Mouse (Mus musculus) intestine, postnatal 0 days (tissue): ENCODE results near the gene Fam243. TPM values are rescaled to one million over a fixed set of nuclear protein-coding genes. Genes with fewer than 3 reads are reported as not detected.

ENCODE experiments used
- ATAC-seq: fragments of 200-750 bp; cut with Nextera tagmentation; 2 replicates; pipeline ENCODE4 v1.8.0; 2017; ENCODE audit warnings: mild to moderate bottlenecking, moderate TSS enrichment, moderate library complexity
- H3K27ac ChIP-seq: fragments of 300-500 bp; sonication (generic); 2 replicates; pipeline ENCODE4 v1.5.1; 2014; ENCODE audit warnings: mild to moderate bottlenecking, low read depth, low read length, moderate library complexity
- H3K27me3 ChIP-seq: fragments of 300-500 bp; sonication (generic); replicated peaks from 2 replicates; pipeline ENCODE4 v1.6.1; 2014; ENCODE audit warnings: low read length, mixed read lengths; ENCODE audit not compliant: control insufficient read depth, insufficient read depth
- H3K36me3 ChIP-seq: fragments of 300-500 bp; sonication (generic); 2 replicates; pipeline ENCODE4 v1.6.1; 2014; ENCODE audit warnings: mild to moderate bottlenecking, moderate library complexity; ENCODE audit not compliant: control insufficient read depth, insufficient read depth
- H3K4me1 ChIP-seq: fragments of 300-500 bp; sonication (generic); replicated peaks from 2 replicates; pipeline ENCODE4 v1.6.1; 2014; ENCODE audit warnings: antibody characterized with exemption, low read length, mixed read lengths; ENCODE audit not compliant: control insufficient read depth, insufficient read depth
- H3K4me2 ChIP-seq: fragments of 300-500 bp; sonication (generic); replicated peaks from 2 replicates; pipeline ENCODE4 v1.6.1; 2014; ENCODE audit warnings: low read depth, mild to moderate bottlenecking, moderate library complexity
- H3K4me3 ChIP-seq: fragments of 300-500 bp; sonication (generic); 2 replicates; pipeline ENCODE4 v1.5.1; 2014; ENCODE audit warnings: low read depth, low read length
- H3K9ac ChIP-seq: fragments of 300-500 bp; sonication (generic); 2 replicates; pipeline ENCODE4 v1.6.1; 2014; ENCODE audit warnings: mild to moderate bottlenecking, low read depth, low read length
- H3K9me3 ChIP-seq: fragments of 300-500 bp; sonication (generic); 2 replicates; pipeline ENCODE4 v1.6.1; 2016; ENCODE audit warnings: mixed run types; ENCODE audit not compliant: control insufficient read depth
- CTCF ChIP-seq: sonication (generic); IDR thresholded peaks from 2 replicates; pipeline ENCODE4 v1.5.1; 2016; ENCODE audit warnings: low read depth, mild to moderate bottlenecking, control low read depth, antibody characterized with exemption, moderate library complexity
- WGBS: fragments of 180-500 bp; shearing (Covaris S2); extraction: QIAGEN DNeasy Blood & Tissue Kit; methylation state at CpG from one replicate; pipeline ENCODE4 v1.1.7; 2014; 5-methylcytosine and 5-hydroxymethylcytosine counted together
- polyA plus RNA-seq: library from polyadenylated mRNA; unstranded; fragments of >200 nt; fragmentation: Nextera tagmentation; extraction: Ambion mirVana; gene quantifications from 2 replicates; pipeline ENCODE4 v1.2.1, GENCODE M21; 2015

Gene Fam243
- polyA plus RNA-seq, 1 experiment from 2014 or later: not detected

DNA sequence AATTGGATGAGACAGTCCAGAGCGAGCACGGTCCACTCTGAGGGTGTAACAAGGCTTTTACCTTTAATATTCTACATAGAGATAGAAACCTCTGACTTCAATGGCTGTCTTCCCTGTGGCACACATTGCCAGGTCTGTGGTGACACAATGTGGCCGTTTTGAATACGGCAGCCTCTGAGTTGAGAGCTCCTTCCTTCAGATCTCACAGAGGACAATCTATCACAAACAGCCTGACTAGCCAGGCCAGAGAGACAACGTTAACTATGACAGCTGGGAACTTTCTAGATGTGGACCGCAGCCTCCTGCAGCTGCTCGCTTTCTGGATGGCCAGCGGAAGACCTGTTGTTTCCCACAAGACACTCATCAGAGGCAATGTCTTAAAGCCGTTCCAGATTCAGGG lies 32.5 kb downstream of the Fam243 start:
- Histone ChIP-seq H3K4me2 (no peak overlapping the region), H3K9ac (no peak overlapping the region), H3K4me1 (no peaks in the 10 kb centered on the region), H3K27me3 (no peaks in the 10 kb centered on the region), H3K36me3 (no peaks in the 10 kb centered on the region), H3K27ac (no peak overlapping the region), H3K4me3 (no peak overlapping the region), H3K9me3 (no peaks in the 10 kb centered on the region)
- peak; percentile 68 for TF ChIP-seq CTCF
- 67% methylated on average over 9 of the region's 9 CpGs for WGBS
- ATAC-seq: 0 out of 2 replicates have a peak, but pooled peaks have one; percentile 14

DNA sequence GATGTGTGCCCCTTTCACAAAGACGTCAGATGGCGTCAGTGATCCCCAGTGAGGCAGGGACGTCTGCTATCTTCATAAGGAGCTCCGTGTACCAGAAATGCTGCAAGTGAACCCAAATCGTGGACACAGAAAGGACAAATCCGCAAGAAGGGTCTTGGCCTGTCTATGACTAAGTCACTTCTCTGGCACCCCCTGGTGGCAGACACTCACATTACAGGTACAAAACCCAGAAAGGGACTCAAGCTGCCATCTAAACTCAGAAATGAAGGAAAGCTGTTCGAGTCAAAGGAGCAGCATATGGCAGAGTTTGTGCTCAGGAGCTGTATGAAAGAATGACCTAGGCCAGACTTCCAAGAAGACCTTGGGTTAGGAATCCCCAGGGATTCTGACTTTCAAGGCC lies 34.6 kb downstream of the Fam243 start:
- H3K9ac ChIP-seq: no peak overlapping the region
- H3K4me1 ChIP-seq: no peaks in the 10 kb centered on the region
- no peak overlapping the region for H3K4me2 ChIP-seq
- H3K27ac ChIP-seq: no peak overlapping the region
- 12% methylated on average over 7 of the region's 7 CpGs for WGBS
- H3K36me3 ChIP-seq: no peaks in the 10 kb centered on the region
- no peak for ATAC-seq
- no peak overlapping the region for H3K4me3 ChIP-seq
- no peaks in the 10 kb centered on the region for H3K9me3 ChIP-seq
- no peaks in the 10 kb centered on the region for H3K27me3 ChIP-seq
- peak; percentile 90 for TF ChIP-seq CTCF

DNA sequence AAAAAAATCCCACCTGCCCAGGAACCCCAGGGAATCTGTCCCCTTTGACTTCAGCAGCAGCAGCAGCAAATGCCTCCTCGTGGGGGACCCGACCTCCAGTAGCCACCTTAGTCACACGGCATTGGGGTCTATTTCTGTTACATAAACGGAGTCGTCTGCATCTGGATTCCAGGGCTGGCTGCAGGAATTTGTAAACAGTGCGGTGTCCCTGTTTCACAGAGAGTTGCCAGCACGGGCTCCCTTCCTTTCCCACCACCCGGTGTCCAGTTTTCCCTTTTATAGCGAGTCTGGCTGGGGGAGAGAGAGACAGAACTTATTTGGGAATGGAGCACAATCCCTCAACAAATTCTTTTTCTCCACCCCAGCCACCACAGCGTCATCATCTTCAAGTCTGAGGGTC lies 36.2 kb downstream of the Fam243 start:
- H3K36me3 ChIP-seq: no peaks in the 10 kb centered on the region
- H3K9me3 ChIP-seq: no peaks in the 10 kb centered on the region
- no peak for ATAC-seq
- no peak overlapping the region for H3K4me3 ChIP-seq
- H3K4me1 ChIP-seq: no peaks in the 10 kb centered on the region
- no peak for TF ChIP-seq CTCF
- WGBS: 31% methylated on average over 10 of the region's 10 CpGs
- H3K27me3 ChIP-seq: no peaks in the 10 kb centered on the region
- no peak overlapping the region for H3K9ac ChIP-seq
- no peak overlapping the region for H3K27ac ChIP-seq
- no peak overlapping the region for H3K4me2 ChIP-seq

DNA sequence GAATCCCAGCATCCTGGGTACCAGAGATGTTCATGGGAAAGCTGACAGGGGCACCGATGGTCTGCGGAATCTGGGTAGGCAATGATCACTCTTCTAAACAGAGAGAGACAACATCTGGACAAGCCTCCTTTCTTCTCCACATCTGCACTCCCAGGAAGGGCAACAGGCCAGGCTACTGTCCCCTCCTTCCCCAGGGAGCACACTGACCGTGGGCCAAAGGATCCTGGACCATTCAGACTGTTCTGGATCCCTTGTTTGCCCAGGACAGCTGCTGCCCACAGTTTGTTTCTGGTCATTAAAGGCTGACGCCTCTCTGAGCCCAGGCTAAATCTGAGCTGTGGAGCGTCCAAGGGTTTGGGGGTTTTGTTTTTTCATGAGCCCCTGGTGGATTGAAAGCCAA lies 38.6 kb downstream of the Fam243 start:
- WGBS: 87% methylated on average over 5 of the region's 5 CpGs
- H3K4me1 ChIP-seq: no peaks in the 10 kb centered on the region
- no peaks in the 10 kb centered on the region for H3K9me3 ChIP-seq
- H3K4me2 ChIP-seq: no peak overlapping the region
- no peaks in the 10 kb centered on the region for H3K27me3 ChIP-seq
- H3K4me3 ChIP-seq: no peak overlapping the region
- no peak for TF ChIP-seq CTCF
- H3K27ac ChIP-seq: no peak overlapping the region
- no peak for ATAC-seq
- no peak overlapping the region for H3K9ac ChIP-seq
- no peaks in the 10 kb centered on the region for H3K36me3 ChIP-seq

DNA sequence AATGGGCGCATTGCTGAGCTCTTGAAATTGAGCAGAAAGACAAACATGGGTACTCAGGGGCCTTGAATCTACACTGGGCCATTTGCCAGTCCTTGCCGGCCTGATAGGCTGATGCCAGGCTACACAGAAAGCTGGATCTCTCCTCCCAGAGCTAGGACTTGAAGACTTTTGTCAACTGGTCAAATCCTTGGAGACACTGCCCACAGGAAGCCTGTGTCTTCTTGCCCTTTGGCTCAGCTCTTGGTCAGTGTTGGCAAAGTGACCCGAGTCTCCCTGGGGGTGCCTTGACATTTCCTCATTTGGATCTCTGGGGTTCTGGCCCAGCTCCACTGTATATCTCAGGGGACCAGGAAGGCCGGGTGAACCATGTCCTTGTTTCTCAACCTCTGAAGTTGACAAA lies 45.7 kb downstream of the Fam243 start:
- WGBS: 77% methylated on average over 4 of the region's 4 CpGs
- no peaks in the 10 kb centered on the region for H3K9me3 ChIP-seq
- H3K4me2 ChIP-seq: no peak overlapping the region
- no peak for ATAC-seq
- no peak for TF ChIP-seq CTCF
- H3K27ac ChIP-seq: no peak overlapping the region
- H3K4me1 ChIP-seq: no peaks in the 10 kb centered on the region
- H3K4me3 ChIP-seq: no peak overlapping the region
- H3K9ac ChIP-seq: no peak overlapping the region
- no peaks in the 10 kb centered on the region for H3K27me3 ChIP-seq
- no peaks in the 10 kb centered on the region for H3K36me3 ChIP-seq

DNA sequence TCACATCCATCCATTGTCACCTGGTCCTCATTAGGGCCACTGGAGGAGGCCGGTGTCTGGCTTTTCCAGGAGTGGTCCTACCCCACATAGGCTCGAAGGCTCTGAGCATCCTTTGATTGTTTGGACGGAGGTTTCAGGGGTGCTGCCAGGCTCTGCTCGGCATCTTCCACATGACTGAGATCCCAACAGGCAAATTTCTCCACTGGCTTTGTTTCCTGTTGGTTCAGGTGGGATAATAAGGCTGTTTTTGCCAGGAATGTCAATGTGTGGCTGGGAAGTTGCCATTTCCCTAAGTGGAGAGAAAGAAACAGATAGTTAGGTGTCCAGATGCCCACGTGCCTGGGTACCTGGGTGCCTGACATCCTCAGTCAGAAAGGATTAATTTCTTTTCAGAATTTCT lies 46.7 kb downstream of the Fam243 start:
- H3K9me3 ChIP-seq: no peaks in the 10 kb centered on the region
- no peak overlapping the region for H3K4me3 ChIP-seq
- WGBS: 92% methylated on average over 5 of the region's 5 CpGs
- no peaks in the 10 kb centered on the region for H3K27me3 ChIP-seq
- H3K4me1 ChIP-seq: no peaks in the 10 kb centered on the region
- no peak overlapping the region for H3K4me2 ChIP-seq
- TF ChIP-seq CTCF: no peak
- H3K27ac ChIP-seq: no peak overlapping the region
- no peak overlapping the region for H3K9ac ChIP-seq
- no peak for ATAC-seq
- H3K36me3 ChIP-seq: no peaks in the 10 kb centered on the region

Other genes starting within 250 kb of the Fam243 start
- gene Kcne2, start 29.1 kb downstream of the Fam243 start, polyA plus RNA-seq: 0.09 TPM in 1 of 2 replicates, not detected in the other
- gene Smim11, start 20.2 kb downstream of the Fam243 start, polyA plus RNA-seq: 91.3 and 93.0 TPM in 2 replicates
- not detected in 2 replicates for gene Kcne1, start 38.0 kb upstream of the Fam243 start, polyA plus RNA-seq
- gene Rcan1, start 149.4 kb upstream of the Fam243 start, polyA plus RNA-seq: 52.0 and 86.5 TPM in 2 replicates
- 70.7 and 77.8 TPM in 2 replicates for gene Clic6, start 164.3 kb upstream of the Fam243 start, polyA plus RNA-seq